Mouse (Mus musculus): ENCODE measurements around the gene Txnrd2.

DNA sequence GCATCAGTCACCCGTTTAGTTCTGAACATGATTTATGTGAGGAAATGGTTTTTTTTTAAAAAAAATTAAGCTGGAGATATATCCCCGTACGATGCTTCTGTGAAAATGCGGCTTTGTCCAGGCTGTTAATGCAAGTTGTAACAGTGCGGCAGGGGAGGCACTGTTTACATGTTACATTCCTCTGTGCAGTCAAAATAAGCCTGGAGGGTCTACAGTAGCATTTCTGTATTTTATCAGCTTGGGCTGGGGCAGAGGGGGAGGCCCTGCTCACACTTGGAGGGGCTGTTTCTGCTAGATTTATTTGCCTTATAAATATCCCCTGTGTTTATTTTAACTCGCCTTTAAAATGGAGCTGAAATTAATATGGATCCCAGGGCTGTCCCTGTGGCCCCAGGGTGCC lies 21.9 kb downstream of the Txnrd2 start:
- TF ChIP-seq CTCF (conservative IDR thresholded peaks at IDR 0.05; ENCODE audit: low read length), result no peak
- no peak for TF ChIP-seq POU5F1 (IDR thresholded peaks at IDR 0.05; ENCODE audit: borderline replicate concordance, low read length)
- TF ChIP-seq NANOG (IDR thresholded peaks at IDR 0.05; ENCODE audit: borderline replicate concordance, low read length), result no peak
